Mouse (Mus musculus): ENCODE measurements around the gene Mdm2. TPM values are rescaled to one million over a fixed set of nuclear protein-coding genes. Genes with fewer than 3 reads are reported as not detected.

Gene Mdm2
- polyA plus RNA-seq, 1 experiment from 2014 or later: 40.0 TPM

- Histone ChIP-seq H3K9ac (ENCODE audit: low read depth, low read length) (no peak overlapping the region), H3K27me3 (replicated peaks; ENCODE audit: control insufficient read depth, insufficient read depth, low read length) (no peaks in the 10 kb centered on the region), H3K27ac (ENCODE audit: low read depth, low read length) (no peak overlapping the region), H3K36me3 (ENCODE audit: control insufficient read depth, insufficient read depth, low read length) (no peaks in the 10 kb centered on the region), H3K4me1 (ENCODE audit: control insufficient read depth, insufficient read depth, low read depth, low read length) (no peaks in the 10 kb centered on the region; the same call in 1 of the 2 replicates), H3K4me3 (ENCODE audit: low read length) (no peak overlapping the region), H3K9me3 (ENCODE audit: control insufficient read depth, low read length) (no peaks in the 10 kb centered on the region), H3K4me2 (ENCODE audit: low read length) (no peak overlapping the region)
- no peak for ATAC-seq
- WGBS: 80% methylated on average over 2 of the region's 2 CpGs
Measured at GRCm38 (mm10) chr10:117647964-117648472, 62.5 kb downstream of the Mdm2 start.

DNA sequence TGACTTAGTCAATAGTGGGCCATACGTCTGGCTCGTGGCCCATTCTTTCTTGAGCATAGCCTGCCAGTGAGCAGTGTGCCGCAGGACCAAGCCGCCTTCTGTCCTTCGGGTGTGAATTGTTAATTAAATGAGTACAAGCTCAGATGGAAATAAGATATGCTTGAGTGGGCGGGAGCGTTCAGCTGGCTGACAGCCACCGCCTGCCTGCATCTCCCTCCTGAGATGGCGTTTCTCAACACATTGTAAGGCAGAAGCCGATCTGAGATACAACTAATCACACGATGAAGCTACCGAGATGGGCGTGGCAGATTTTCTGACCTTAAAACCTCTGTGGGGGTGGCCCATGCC, 63.4 kb downstream of the Mdm2 start:
- Histone ChIP-seq H3K9ac (ENCODE audit: low read depth, low read length) (no peak overlapping the region), H3K36me3 (ENCODE audit: control insufficient read depth, insufficient read depth, low read length) (no peaks in the 10 kb centered on the region), H3K27ac (ENCODE audit: low read depth, low read length) (no peak overlapping the region), H3K4me2 (ENCODE audit: low read length) (no peak overlapping the region), H3K4me1 (ENCODE audit: control insufficient read depth, insufficient read depth, low read depth, low read length) (no peaks in the 10 kb centered on the region; the same call in 1 of the 2 replicates), H3K4me3 (ENCODE audit: low read length) (no peak overlapping the region), H3K27me3 (replicated peaks; ENCODE audit: control insufficient read depth, insufficient read depth, low read length) (no peaks in the 10 kb centered on the region), H3K9me3 (ENCODE audit: control insufficient read depth, low read length) (no peaks in the 10 kb centered on the region)
- WGBS: 24% methylated on average over 13 of the region's 13 CpGs
- ATAC-seq: peak; percentile 90

DNA sequence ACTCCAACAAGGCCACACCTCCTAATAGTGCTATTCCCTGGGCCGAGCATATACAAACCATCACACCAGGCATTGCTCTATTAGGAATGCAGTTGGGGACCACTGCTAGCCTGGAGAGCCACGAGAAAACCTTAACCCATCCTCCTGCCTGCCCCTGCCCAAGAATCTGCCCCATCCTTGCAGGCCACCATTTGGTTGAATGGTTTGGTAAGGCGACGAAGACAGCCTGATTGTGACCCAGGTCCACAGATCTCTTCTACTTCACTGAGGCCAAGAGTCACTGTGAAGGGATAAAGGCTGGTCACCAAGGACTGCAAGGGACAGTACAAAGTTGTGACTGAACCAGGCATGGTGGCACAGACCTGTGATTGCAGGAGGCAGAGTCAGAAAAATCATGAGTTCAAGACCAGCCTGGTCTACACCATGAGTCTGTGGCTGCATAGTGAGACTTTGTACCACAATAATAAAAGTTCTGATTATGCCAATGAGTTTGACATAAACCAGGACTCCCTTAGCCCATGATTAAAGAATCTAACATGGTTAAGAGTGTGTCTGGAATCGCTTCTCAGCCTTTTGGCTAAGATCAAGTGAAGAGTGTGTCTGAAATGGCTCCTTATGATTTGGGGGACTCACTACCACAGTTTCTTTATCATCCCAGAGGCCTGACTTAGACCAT, 63.9 kb downstream of the Mdm2 start:
- WGBS: 89% methylated on average over 5 of the region's 5 CpGs
- Histone ChIP-seq H3K27ac (ENCODE audit: low read depth, low read length) (no peak overlapping the region), H3K4me1 (ENCODE audit: control insufficient read depth, insufficient read depth, low read depth, low read length) (no peaks in the 10 kb centered on the region; the same call in 1 of the 2 replicates), H3K4me2 (ENCODE audit: low read length) (no peak overlapping the region), H3K9me3 (ENCODE audit: control insufficient read depth, low read length) (no peaks in the 10 kb centered on the region), H3K4me3 (ENCODE audit: low read length) (no peak overlapping the region), H3K36me3 (ENCODE audit: control insufficient read depth, insufficient read depth, low read length) (no peaks in the 10 kb centered on the region), H3K27me3 (replicated peaks; ENCODE audit: control insufficient read depth, insufficient read depth, low read length) (no peaks in the 10 kb centered on the region), H3K9ac (ENCODE audit: low read depth, low read length) (no peak overlapping the region)
- peak; percentile 11; the same call in 1 of the 2 replicates for ATAC-seq

DNA sequence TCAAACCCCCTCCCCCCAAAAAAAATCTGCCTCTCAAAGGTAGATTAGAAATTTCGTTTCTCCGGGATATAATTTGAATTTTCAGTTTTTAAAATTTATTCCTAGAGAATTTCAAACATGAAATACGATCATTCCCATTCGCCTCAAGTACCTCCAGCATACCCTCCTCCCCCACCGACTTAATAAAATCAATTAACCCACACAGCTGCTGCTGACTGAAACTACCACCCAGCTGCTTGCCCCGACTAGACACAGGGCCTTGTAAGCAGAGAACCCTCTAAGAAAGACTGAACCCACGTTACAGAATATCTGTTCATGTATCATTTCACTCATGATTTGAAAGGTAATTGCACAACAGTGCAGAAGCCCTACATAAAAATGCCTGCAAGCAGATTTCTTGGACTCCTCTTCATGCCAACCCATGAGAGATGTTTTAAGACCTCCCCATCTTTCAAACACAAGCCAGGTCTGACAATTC, 65.0 kb downstream of the Mdm2 start:
- no peaks in the 10 kb centered on the region for H3K9me3 ChIP-seq (ENCODE audit: control insufficient read depth, low read length)
- H3K27me3 ChIP-seq (replicated peaks; ENCODE audit: control insufficient read depth, insufficient read depth, low read length): no peaks in the 10 kb centered on the region
- no peak overlapping the region for H3K9ac ChIP-seq (ENCODE audit: low read depth, low read length)
- no peaks in the 10 kb centered on the region for H3K36me3 ChIP-seq (ENCODE audit: control insufficient read depth, insufficient read depth, low read length)
- H3K4me2 ChIP-seq (ENCODE audit: low read length): no peak overlapping the region
- no peak overlapping the region for H3K27ac ChIP-seq (ENCODE audit: low read depth, low read length)
- no peak for ATAC-seq
- H3K4me1 ChIP-seq (ENCODE audit: control insufficient read depth, insufficient read depth, low read depth, low read length): no peaks in the 10 kb centered on the region; the same call in 1 of the 2 replicates
- no peak overlapping the region for H3K4me3 ChIP-seq (ENCODE audit: low read length)
- 66% methylated on average over 7 of the region's 7 CpGs for WGBS

GRCm38 (mm10) chr10:117644828-117645227, 65.7 kb downstream of the Mdm2 start:
- Histone ChIP-seq H3K36me3 (ENCODE audit: control insufficient read depth, insufficient read depth, low read length) (no peaks in the 10 kb centered on the region), H3K9me3 (ENCODE audit: control insufficient read depth, low read length) (no peaks in the 10 kb centered on the region), H3K27me3 (replicated peaks; ENCODE audit: control insufficient read depth, insufficient read depth, low read length) (no peaks in the 10 kb centered on the region), H3K4me1 (ENCODE audit: control insufficient read depth, insufficient read depth, low read depth, low read length) (no peaks in the 10 kb centered on the region; the same call in 1 of the 2 replicates), H3K4me2 (ENCODE audit: low read length) (no peak overlapping the region), H3K9ac (ENCODE audit: low read depth, low read length) (no peak overlapping the region), H3K27ac (ENCODE audit: low read depth, low read length) (no peak overlapping the region), H3K4me3 (ENCODE audit: low read length) (no peak overlapping the region)
- 87% methylated on average over 11 of the region's 11 CpGs for WGBS
- no peak for ATAC-seq

DNA sequence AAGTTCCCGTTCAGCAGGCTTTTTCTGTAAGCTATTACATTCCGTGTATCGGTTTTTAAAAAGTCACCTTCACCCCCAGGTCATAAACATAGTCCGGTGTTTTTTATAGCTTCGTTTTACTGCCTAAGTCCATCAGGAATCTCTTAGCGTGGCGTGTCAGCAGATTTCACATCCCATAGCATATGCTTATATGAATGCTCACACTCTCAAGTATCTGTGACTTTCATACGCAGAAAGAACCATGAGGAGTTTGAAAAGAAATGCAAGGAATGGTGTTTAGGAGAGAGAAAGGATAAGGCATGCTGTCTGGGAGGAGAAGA, 66.2 kb downstream of the Mdm2 start:
- H3K4me3 ChIP-seq (ENCODE audit: low read length): no peak overlapping the region
- 86% methylated on average over 8 of the region's 8 CpGs for WGBS
- no peak overlapping the region for H3K27ac ChIP-seq (ENCODE audit: low read depth, low read length)
- no peaks in the 10 kb centered on the region for H3K36me3 ChIP-seq (ENCODE audit: control insufficient read depth, insufficient read depth, low read length)
- H3K27me3 ChIP-seq (replicated peaks; ENCODE audit: control insufficient read depth, insufficient read depth, low read length): no peaks in the 10 kb centered on the region
- no peaks in the 10 kb centered on the region; the same call in 1 of the 2 replicates for H3K4me1 ChIP-seq (ENCODE audit: control insufficient read depth, insufficient read depth, low read depth, low read length)
- H3K9ac ChIP-seq (ENCODE audit: low read depth, low read length): no peak overlapping the region
- no peak overlapping the region for H3K4me2 ChIP-seq (ENCODE audit: low read length)
- H3K9me3 ChIP-seq (ENCODE audit: control insufficient read depth, low read length): no peaks in the 10 kb centered on the region
- ATAC-seq: no peak

- H3K9ac ChIP-seq (ENCODE audit: low read depth, low read length): no peak overlapping the region
- no peaks in the 10 kb centered on the region for H3K27me3 ChIP-seq (replicated peaks; ENCODE audit: control insufficient read depth, insufficient read depth, low read length)
- no peaks in the 10 kb centered on the region for H3K36me3 ChIP-seq (ENCODE audit: control insufficient read depth, insufficient read depth, low read length)
- ATAC-seq: no peak
- H3K9me3 ChIP-seq (ENCODE audit: control insufficient read depth, low read length): no peaks in the 10 kb centered on the region
- H3K27ac ChIP-seq (ENCODE audit: low read depth, low read length): no peak overlapping the region
- H3K4me1 ChIP-seq (ENCODE audit: control insufficient read depth, insufficient read depth, low read depth, low read length): no peaks in the 10 kb centered on the region; the same call in 1 of the 2 replicates
- 86% methylated on average over 12 of the region's 12 CpGs for WGBS
- H3K4me3 ChIP-seq (ENCODE audit: low read length): no peak overlapping the region
- no peak overlapping the region for H3K4me2 ChIP-seq (ENCODE audit: low read length)
Measured at GRCm38 (mm10) chr10:117643711-117644428, 66.7 kb downstream of the Mdm2 start.

DNA sequence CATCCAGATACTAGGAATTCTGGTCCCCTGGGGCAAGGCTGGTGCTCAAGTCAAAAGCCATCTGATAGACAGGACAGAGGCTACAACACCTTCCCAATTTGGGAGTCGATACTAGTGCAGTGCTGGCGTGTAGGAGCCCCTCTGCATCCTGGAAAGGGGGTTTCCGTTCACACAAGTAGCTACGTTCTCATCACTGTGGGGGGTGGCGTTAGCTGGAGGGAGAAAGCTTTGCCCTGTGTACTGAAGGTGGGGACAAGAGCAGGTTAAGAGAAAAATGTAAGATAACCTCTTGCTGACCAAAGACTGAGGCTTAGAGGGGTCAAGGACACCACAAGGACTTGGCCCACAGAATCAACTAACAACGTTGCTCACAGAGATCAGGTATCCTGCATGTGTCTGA, 67.3 kb downstream of the Mdm2 start:
- Histone ChIP-seq H3K27me3 (replicated peaks; ENCODE audit: control insufficient read depth, insufficient read depth, low read length) (no peaks in the 10 kb centered on the region), H3K9me3 (ENCODE audit: control insufficient read depth, low read length) (no peaks in the 10 kb centered on the region), H3K27ac (ENCODE audit: low read depth, low read length) (no peak overlapping the region), H3K4me3 (ENCODE audit: low read length) (no peak overlapping the region), H3K36me3 (ENCODE audit: control insufficient read depth, insufficient read depth, low read length) (no peaks in the 10 kb centered on the region), H3K4me2 (ENCODE audit: low read length) (no peak overlapping the region), H3K4me1 (ENCODE audit: control insufficient read depth, insufficient read depth, low read depth, low read length) (no peaks in the 10 kb centered on the region; the same call in 1 of the 2 replicates), H3K9ac (ENCODE audit: low read depth, low read length) (no peak overlapping the region)
- WGBS: 76% methylated on average over 6 of the region's 6 CpGs
- no peak for ATAC-seq

- Histone ChIP-seq H3K4me1 (ENCODE audit: control insufficient read depth, insufficient read depth, low read depth, low read length) (no peaks in the 10 kb centered on the region; the same call in 1 of the 2 replicates), H3K4me3 (ENCODE audit: low read length) (no peak overlapping the region), H3K9me3 (ENCODE audit: control insufficient read depth, low read length) (no peaks in the 10 kb centered on the region), H3K9ac (ENCODE audit: low read depth, low read length) (no peak overlapping the region), H3K36me3 (ENCODE audit: control insufficient read depth, insufficient read depth, low read length) (no peaks in the 10 kb centered on the region), H3K27me3 (replicated peaks; ENCODE audit: control insufficient read depth, insufficient read depth, low read length) (no peaks in the 10 kb centered on the region), H3K4me2 (ENCODE audit: low read length) (no peak overlapping the region), H3K27ac (ENCODE audit: low read depth, low read length) (no peak overlapping the region)
- 95% methylated on average over 15 of the region's 15 CpGs for WGBS
- ATAC-seq: no peak
Measured at GRCm38 (mm10) chr10:117642491-117643262, 67.9 kb downstream of the Mdm2 start.

Data from hindbrain, embryonic 16.5 days (tissue).